ENCODE assay signal across 17 mouse cellular contexts in genomic region chr5:108567104-108567503, GRCm38 (mm10). TPM values are rescaled to one million over a fixed set of nuclear protein-coding genes. Genes with fewer than 3 reads are reported as not detected.
DNase-seq lines count a peak whose midpoint lies in the region; ATAC-seq and TF ChIP-seq lines count a peak whose summit lies in the region.
"Had no signal": no experiment of that assay in that cellular context is flagged by ENCODE, and none has a peak within 500 bp of the region (broad histone marks: within the 10 kb centered on the region; RNA-seq: fewer than 3 reads in every experiment).

No protein-coding gene starts in this region.

- H3K9me3 ChIP-seq in intestine, postnatal 0 days (ENCODE audit: control insufficient read depth) = no peaks in the 10 kb centered on the region
- H3K9me3 ChIP-seq in intestine, embryonic 16.5 days (ENCODE audit: control insufficient read depth, low read length) = no peaks in the 10 kb centered on the region
- H3K9me3 ChIP-seq: forebrain, embryonic 15.5 days; limb, embryonic 15.5 days had no signal

- ATAC-seq in intestine, postnatal 0 days = no peak
- ATAC-seq in intestine, embryonic 16.5 days = no peak
- ATAC-seq: forebrain, embryonic 15.5 days; hindbrain, embryonic 16.5 days; Patski had no signal

- H3K9ac ChIP-seq in intestine, postnatal 0 days (ENCODE audit: low read depth, low read length) = no peak overlapping the region
- H3K9ac ChIP-seq in intestine, embryonic 16.5 days (ENCODE audit: low read depth, low read length) = no peak overlapping the region
- H3K9ac ChIP-seq: forebrain, embryonic 15.5 days; limb, embryonic 15.5 days had no signal

- H3K27me3 ChIP-seq in intestine, postnatal 0 days (replicated peaks; ENCODE audit: control insufficient read depth, insufficient read depth, low read length) = no peaks in the 10 kb centered on the region
- no peaks in the 10 kb centered on the region for H3K27me3 ChIP-seq in intestine, embryonic 16.5 days (replicated peaks; ENCODE audit: control insufficient read depth, insufficient read depth, low read length)
- H3K27me3 ChIP-seq: forebrain, embryonic 15.5 days; limb, embryonic 15.5 days; Patski had no signal

- H3K27ac ChIP-seq in intestine, postnatal 0 days (ENCODE audit: low read depth, low read length) = peak overlapping the region; percentile 8; the same call in 1 of the 2 replicates
- H3K27ac ChIP-seq in intestine, embryonic 16.5 days (ENCODE audit: low read length) = no peak overlapping the region
- H3K27ac ChIP-seq: forebrain, embryonic 15.5 days; limb, embryonic 15.5 days had no signal

- TF ChIP-seq CTCF in intestine, postnatal 0 days (IDR thresholded peaks at IDR 0.05; ENCODE audit: low read depth) = no peak

- no peaks in the 10 kb centered on the region for H3K4me1 ChIP-seq in intestine, postnatal 0 days (replicated peaks; ENCODE audit: control insufficient read depth, insufficient read depth, low read length)
- H3K4me1 ChIP-seq in intestine, embryonic 16.5 days (ENCODE audit: control insufficient read depth, insufficient read depth, low read length) = no peaks in the 10 kb centered on the region
- H3K4me1 ChIP-seq: forebrain, embryonic 15.5 days; limb, embryonic 15.5 days had no signal

- WGBS in intestine, postnatal 0 days = 89% methylated on average over 2 of the region's 2 CpGs
- WGBS in intestine, embryonic 16.5 days = 92% methylated on average over 2 of the region's 2 CpGs

- H3K4me2 ChIP-seq in intestine, postnatal 0 days (replicated peaks; ENCODE audit: low read depth) = no peak overlapping the region
- H3K4me2 ChIP-seq in intestine, embryonic 16.5 days (ENCODE audit: low read depth, low read length) = no peak overlapping the region
- H3K4me2 ChIP-seq: forebrain, embryonic 15.5 days; limb, embryonic 15.5 days had no signal

- no peak overlapping the region for H3K4me3 ChIP-seq in intestine, postnatal 0 days (ENCODE audit: low read depth, low read length)
- H3K4me3 ChIP-seq in intestine, embryonic 16.5 days (ENCODE audit: low read length) = no peak overlapping the region
- H3K4me3 ChIP-seq: forebrain, embryonic 15.5 days; limb, embryonic 15.5 days had no signal

- H3K36me3 ChIP-seq in intestine, postnatal 0 days (ENCODE audit: control insufficient read depth, insufficient read depth) = peaks cover 49% of the 10 kb centered on the region
- H3K36me3 ChIP-seq in intestine, embryonic 16.5 days (ENCODE audit: control insufficient read depth, insufficient read depth, low read length) = peaks cover 31% of the 10 kb centered on the region

- DNase-seq in NIH3T3 (ENCODE audit: low read depth) = peak; percentile 79
- peak; percentile 7 for DNase-seq in fat pad, adult 2 months (ENCODE audit: extremely low read depth, low read depth, low spot score)
- DNase-seq in lung, postnatal 10 days = peak; percentile 37
- DNase-seq in frontal cortex, postnatal 10 days (ENCODE audit: low spot score in 2 of 2) = no peak
- DNase-seq in ovary, postnatal 10 days (ENCODE audit: low spot score) = no peak
- DNase-seq: cerebellum, adult 18-20 months; cerebellum, postnatal 36 days; gastrocnemius, postnatal 25 days; heart, postnatal 4 days; kidney, adult 8-10 months; kidney, postnatal 36 days had no signal

RNA-seq across cellular contexts. Expression of gene Cplx1, which starts 17.3 kb away (rescaled TPM):
- 2.0 and 2.2 TPM in 2 replicates for polyA plus RNA-seq in intestine, postnatal 0 days (2015; fragmentation: Nextera tagmentation; extraction: Ambion mirVana)
- 2.3 and 2.7 TPM in 2 replicates for polyA plus RNA-seq in intestine, embryonic 16.5 days (2015; fragmentation: Nextera tagmentation; extraction: Ambion mirVana)
- polyA plus RNA-seq: Patski had no signal

Comparison
In these comparisons a context has a peak if more than half of its experiments do, and no peak if none do; other contexts are left out.
1. DNase-seq: peak in NIH3T3 (single experiment), fat pad, adult 2 months (single experiment) and lung, postnatal 10 days (single experiment); none in frontal cortex, postnatal 10 days (0 of 2) and ovary, postnatal 10 days (single experiment).